Mouse (Mus musculus): ENCODE measurements around the gene Phldb1. TPM values are rescaled to one million over a fixed set of nuclear protein-coding genes. Genes with fewer than 3 reads are reported as not detected.

Gene Phldb1
- total RNA-seq, 2 experiments from 2014 or later: 62.4 to 65.7 TPM

DNA sequence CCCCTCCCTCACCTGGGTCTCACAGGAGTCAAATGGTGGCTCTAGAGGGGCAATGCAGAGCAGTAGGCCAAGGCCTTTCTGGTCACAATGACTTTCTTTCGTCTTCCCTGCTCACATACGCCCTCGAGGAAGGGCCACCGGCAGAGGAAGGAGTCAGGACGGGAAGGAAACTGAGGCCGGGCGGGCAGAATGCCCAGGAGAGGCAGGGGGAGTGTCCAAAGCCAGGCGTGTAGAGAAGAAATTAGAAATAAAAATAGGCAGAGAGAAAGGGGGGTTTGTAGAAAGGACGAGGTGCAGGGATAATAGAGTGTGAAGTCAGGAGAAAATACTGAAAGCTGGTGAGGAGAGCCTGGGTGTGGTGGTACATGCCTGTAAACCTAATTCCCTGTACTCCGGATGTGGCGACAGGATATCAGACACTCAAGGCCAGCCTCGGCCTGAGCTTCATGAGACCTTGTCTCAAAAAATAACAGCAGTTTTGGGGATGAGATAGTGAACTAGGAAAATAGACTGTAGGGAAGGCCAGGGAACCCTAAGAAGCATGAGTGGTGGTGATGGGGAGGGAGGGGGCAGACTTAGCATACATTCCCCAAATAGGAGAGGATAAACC, 2.0 kb downstream of the Phldb1 start:
- no peak for DNase-seq (ENCODE audit: low spot score in 2 of 2)
- intact Hi-C loops (cut with DNase I): no loop called here

GRCm38 (mm10) chr9:44732130-44732549, 2.9 kb downstream of the Phldb1 start:
- no peak for DNase-seq (ENCODE audit: low spot score in 2 of 2)
- intact Hi-C loops (cut with DNase I): no loop called here

- intact Hi-C loops (cut with DNase I): no loop called here
- DNase-seq (ENCODE audit: low spot score in 2 of 2): no peak
These were observed 7.6 kb downstream of the Phldb1 start for GRCm38 (mm10) chr9:44727441-44727840.

DNA sequence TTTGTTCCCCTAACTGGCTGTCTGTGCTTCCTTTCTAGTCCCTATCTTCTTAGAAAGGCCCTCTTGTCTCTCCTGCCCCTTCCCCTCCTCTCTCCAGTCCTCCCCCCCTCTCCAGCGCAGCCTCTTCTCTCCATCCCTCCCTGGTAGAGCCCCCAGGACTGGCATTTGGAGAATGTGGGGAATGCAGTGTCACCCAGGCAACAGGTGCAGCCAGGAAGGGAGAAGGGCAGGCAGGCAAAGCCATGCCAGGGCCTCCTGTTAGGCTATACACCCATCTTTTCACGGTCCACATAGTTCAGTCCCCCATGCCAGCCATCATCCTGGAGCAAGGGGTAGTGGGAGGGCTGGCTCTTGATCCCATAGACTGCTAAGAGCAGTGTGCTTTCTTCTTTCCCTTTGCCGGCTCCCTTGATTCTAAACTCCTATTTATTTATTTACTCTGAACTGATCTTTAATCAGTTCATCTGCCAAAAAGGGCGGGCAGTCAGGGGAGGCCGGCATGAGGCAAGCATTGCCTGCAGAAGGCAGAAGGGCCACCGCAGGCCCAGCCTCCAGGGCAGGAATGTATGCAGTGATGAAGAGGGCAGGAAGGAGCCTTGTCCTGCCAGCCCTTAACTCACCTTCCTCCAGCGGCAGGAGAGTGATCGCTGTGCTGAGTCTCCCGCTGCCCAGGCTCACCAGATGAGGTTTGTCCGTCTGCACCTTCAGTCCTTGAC, 8.4 kb downstream of the Phldb1 start:
- intact Hi-C loops (cut with DNase I): no loop called here
- no peak for DNase-seq (ENCODE audit: low spot score in 2 of 2)

- DNase-seq (ENCODE audit: low spot score in 2 of 2): no peak
- intact Hi-C loops (cut with DNase I): no loop called here
These were observed 10.3 kb downstream of the Phldb1 start for GRCm38 (mm10) chr9:44724665-44725064.

GRCm38 (mm10) chr9:44724223-44724622, 10.8 kb downstream of the Phldb1 start:
- DNase-seq (ENCODE audit: low spot score in 2 of 2): peak; percentile 54 to 67

GRCm38 (mm10) chr9:44723521-44724041, 11.4 kb downstream of the Phldb1 start:
- intact Hi-C loops (cut with DNase I): no loop called here
- no peak for DNase-seq (ENCODE audit: low spot score in 2 of 2)

More at GRCm38 (mm10) chr9:44724223-44724622, 10.8 kb downstream of the Phldb1 start:
- intact Hi-C loops (cut with DNase I): no loop called here

GRCm38 (mm10) chr9:44723008-44723407, 12.0 kb downstream of the Phldb1 start:
- intact Hi-C loops (cut with DNase I): no loop called here
- no peak for DNase-seq (ENCODE audit: low spot score in 2 of 2)

- intact Hi-C loops (cut with DNase I): no loop called here
- no peak for DNase-seq (ENCODE audit: low spot score in 2 of 2)
These were observed 12.4 kb downstream of the Phldb1 start for GRCm38 (mm10) chr9:44722575-44722974.

DNA sequence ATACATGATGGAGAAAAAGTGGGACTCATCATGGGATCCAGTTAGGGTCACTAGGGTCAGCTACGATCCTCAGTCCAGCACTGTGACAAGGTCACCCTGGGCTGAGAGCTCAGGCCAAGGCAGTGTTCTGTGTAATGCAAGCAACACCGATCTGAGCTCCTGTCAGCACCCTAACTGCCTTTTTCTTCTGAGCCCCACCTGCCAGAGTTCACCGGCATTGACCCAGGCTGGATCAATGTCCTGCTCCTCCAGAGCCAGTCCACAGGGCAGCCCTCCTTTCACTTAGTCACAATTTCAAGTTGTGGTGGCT, 13.2 kb downstream of the Phldb1 start:
- intact Hi-C loops (cut with DNase I): no loop called here
- no peak for DNase-seq (ENCODE audit: low spot score in 2 of 2)

DNA sequence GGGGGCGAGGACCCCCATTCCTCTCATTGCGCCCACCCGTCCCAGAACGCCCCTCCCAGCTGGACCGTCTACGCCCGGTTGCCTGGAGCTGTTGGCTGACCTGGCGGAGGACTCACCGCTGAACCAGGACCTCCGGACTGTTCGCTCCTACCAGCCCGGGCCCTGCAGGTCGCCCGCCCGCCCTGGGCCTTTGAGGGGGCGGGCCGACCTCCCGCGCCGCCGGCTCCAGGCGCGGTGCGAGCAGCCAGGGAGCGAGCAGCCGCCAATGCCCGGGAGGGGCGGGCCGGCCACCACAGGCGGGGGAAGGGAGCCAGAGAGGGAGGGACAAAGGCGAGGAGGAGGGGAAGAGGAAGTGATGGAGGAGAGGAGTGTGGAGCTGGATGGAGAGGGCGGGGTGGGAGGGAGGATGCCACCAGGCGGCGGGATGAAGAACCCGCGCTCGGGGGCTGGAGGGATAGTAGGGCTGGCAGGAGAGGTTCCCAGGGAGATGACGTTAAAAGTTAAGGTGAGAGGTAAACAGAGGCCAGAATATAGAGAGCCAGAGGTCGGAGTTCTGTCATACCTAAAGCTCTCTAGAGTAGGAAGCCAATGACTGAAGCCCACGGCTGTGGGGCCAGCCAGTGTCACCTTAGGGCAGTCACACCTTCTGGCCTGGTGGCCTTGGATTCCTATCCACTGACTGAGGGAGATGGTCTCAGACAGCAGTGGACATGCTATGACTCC, 13.7 kb downstream of the Phldb1 start:
- intact Hi-C loops (cut with DNase I): no loop called here
- peak; percentile 75 to 78 for DNase-seq (ENCODE audit: low spot score in 2 of 2)

- DNase-seq (ENCODE audit: low spot score in 2 of 2): no peak
- intact Hi-C loops (cut with DNase I): no loop called here
These were observed 14.4 kb downstream of the Phldb1 start for GRCm38 (mm10) chr9:44720358-44721153.

- intact Hi-C loops (cut with DNase I): no loop called here
- no peak for DNase-seq (ENCODE audit: low spot score in 2 of 2)
These were observed 15.2 kb downstream of the Phldb1 start for GRCm38 (mm10) chr9:44719632-44720357.

DNA sequence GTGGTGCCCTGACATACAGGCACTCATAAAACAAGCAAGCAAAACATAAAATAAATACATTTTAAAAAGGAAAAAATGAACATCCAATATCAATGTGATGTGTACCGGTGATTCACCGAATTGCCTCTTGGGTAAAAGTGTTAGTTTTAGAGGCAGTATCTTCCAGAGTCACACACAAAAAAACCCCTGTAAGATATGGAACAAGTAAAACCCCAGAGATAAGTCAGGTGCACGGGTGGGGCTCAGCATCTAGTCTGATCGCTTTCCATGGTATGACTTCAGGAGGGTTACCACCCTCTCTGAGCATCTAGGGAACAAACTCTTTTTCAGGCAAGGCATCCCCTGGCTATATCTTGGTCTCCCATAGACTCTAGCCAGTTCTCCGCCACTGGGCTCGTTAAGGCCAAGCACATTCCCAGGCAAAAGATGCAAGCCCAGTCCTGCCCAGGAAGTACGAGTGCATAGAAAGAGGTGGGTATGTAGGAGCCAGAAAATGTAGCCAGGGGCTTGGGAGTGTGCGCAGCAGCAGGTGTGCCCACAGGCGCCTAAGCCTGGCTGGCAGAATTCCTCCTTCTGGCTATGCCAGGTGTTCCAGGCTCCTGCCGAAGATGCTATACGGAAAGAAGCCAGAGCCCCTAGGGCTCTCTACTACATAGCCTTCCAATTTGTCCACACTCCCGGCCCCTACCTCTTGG, 15.9 kb downstream of the Phldb1 start:
- DNase-seq (ENCODE audit: low spot score in 2 of 2): no peak
- intact Hi-C loops (cut with DNase I): no loop called here

DNA sequence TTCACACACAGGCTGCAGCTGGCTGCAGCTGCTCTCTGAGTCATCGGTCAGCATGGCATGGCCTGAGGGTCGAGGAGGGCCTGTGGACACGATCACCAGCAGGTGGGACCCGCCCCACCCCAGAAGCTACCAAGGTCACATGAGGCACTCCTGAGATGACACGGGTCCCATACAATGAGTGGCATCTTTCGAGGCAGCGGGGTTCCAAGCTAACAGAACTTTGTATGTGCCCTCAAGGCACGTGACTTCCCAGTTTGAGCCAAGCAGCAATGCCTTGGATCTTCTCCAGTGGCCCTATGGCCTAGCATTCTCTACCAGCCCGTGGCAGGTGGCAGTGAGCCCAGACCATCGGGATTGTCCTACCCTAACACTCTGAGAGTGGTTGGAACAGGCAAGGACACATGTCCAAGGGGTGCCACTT, 17.2 kb downstream of the Phldb1 start:
- intact Hi-C loops (cut with DNase I): no loop called here
- DNase-seq (ENCODE audit: low spot score in 2 of 2): no peak

- intact Hi-C loops (cut with DNase I): no loop called here
- DNase-seq (ENCODE audit: low spot score in 2 of 2): no peak
These were observed 17.8 kb downstream of the Phldb1 start for GRCm38 (mm10) chr9:44716997-44717821.

GRCm38 (mm10) chr9:44715705-44716362, 19.2 kb downstream of the Phldb1 start:
- intact Hi-C loops (cut with DNase I): no loop called here
- no peak for DNase-seq (ENCODE audit: low spot score in 2 of 2)

All from left cerebral cortex, postnatal 14 days (tissue).